Mouse (Mus musculus) liver, postnatal 0 days (tissue): ENCODE measurements around the gene Chn2. TPM values are rescaled to one million over a fixed set of nuclear protein-coding genes. Genes with fewer than 3 reads are reported as not detected.
A peak's percentile ranks its signal among the peaks of the same experiment; 100 is the strongest.

Source experiments
- ATAC-seq: fragments of 200-750 bp; cut with Nextera tagmentation; 2 replicates; pipeline ENCODE4 v1.8.0; 2017; ENCODE audit warnings: mild to moderate bottlenecking, moderate library complexity
- DNase-seq: peaks from one replicate; pipeline ENCODE4 v3.0.0-alpha.2; 2016
- H3K27ac ChIP-seq: fragments of 300-500 bp; sonication (generic); 2 replicates; pipeline ENCODE4 v1.5.1; 2014; ENCODE audit warnings: antibody characterized with exemption, moderate library complexity, mild to moderate bottlenecking, low read depth
- H3K27me3 ChIP-seq: fragments of 300-500 bp; sonication (generic); 2 replicates; pipeline ENCODE4 v1.6.1; 2014; ENCODE audit warnings: low read length, control low read depth, mixed read lengths; ENCODE audit not compliant: insufficient read depth
- H3K36me3 ChIP-seq: fragments of 300-500 bp; sonication (generic); replicated peaks from 2 replicates; pipeline ENCODE4 v1.6.1; 2014; ENCODE audit warnings: mild to moderate bottlenecking, control low read depth, low read length, moderate library complexity, mixed read lengths; ENCODE audit not compliant: insufficient read depth
- H3K4me1 ChIP-seq: fragments of 300-500 bp; sonication (generic); 2 replicates; pipeline ENCODE4 v1.6.1; 2014; ENCODE audit warnings: antibody characterized with exemption, mild to moderate bottlenecking, control low read depth; ENCODE audit not compliant: insufficient read depth
- H3K4me2 ChIP-seq: fragments of 300-500 bp; sonication (generic); 2 replicates; pipeline ENCODE4 v1.6.1; 2014; ENCODE audit warnings: low read depth, mild to moderate bottlenecking, low read length, moderate library complexity, mixed read lengths
- H3K4me3 ChIP-seq: fragments of 300-500 bp; sonication (generic); 2 replicates; pipeline ENCODE4 v1.5.1; 2014; ENCODE audit warnings: low read depth, low read length
- H3K9ac ChIP-seq: fragments of 300-500 bp; sonication (generic); replicated peaks from 2 replicates; pipeline ENCODE4 v1.6.1; 2014; ENCODE audit warnings: mild to moderate bottlenecking, moderate library complexity
- H3K9me3 ChIP-seq: fragments of 300-500 bp; sonication (generic); 2 replicates; pipeline ENCODE4 v1.6.1; 2016; ENCODE audit warnings: mild to moderate bottlenecking, control low read depth, low read length, mixed read lengths
- CTCF ChIP-seq: sonication (generic); IDR thresholded peaks from 2 replicates; pipeline ENCODE4 v1.5.1; 2016; ENCODE audit warnings: antibody characterized with exemption, low read depth
- EP300 ChIP-seq: IDR thresholded peaks from 2 replicates; pipeline ENCODE4 v1.6.1; 2016; ENCODE audit warnings: antibody characterized with exemption, low read depth, mild to moderate bottlenecking
- WGBS: fragments of 180-500 bp; shearing (Covaris S2); extraction: QIAGEN DNeasy Blood & Tissue Kit; methylation state at CpG from one replicate; pipeline ENCODE4 v1.1.7; 2014; ENCODE audit not compliant: insufficient replicate concordance; 5-methylcytosine and 5-hydroxymethylcytosine counted together
- polyA plus RNA-seq: library from polyadenylated mRNA; unstranded; fragments of >200 nt; fragmentation: Nextera tagmentation; extraction: Ambion mirVana; gene quantifications from 2 replicates; pipeline ENCODE4 v1.2.1, GENCODE M21; 2015

Chn2 gene
- polyA plus RNA-seq, 1 experiment from 2014 or later: 10.8 TPM

- Histone ChIP-seq H3K27me3 (no peaks in the 10 kb centered on the region), H3K9me3 (no peaks in the 10 kb centered on the region), H3K4me1 (no peaks in the 10 kb centered on the region), H3K27ac (no peak overlapping the region), H3K4me2 (no peak overlapping the region), H3K4me3 (no peak overlapping the region), H3K36me3 (no peaks in the 10 kb centered on the region), H3K9ac (no peak overlapping the region)
- no peak for ATAC-seq
- 62% methylated on average over 13 of the region's 13 CpGs for WGBS
- no peak for DNase-seq
- TF ChIP-seq EP300: no peak
- no peak for TF ChIP-seq CTCF
Measured at GRCm38 (mm10) chr6:54231769-54232558, 192.6 kb downstream of the Chn2 start.

GRCm38 (mm10) chr6:54236441-54236840 lies 197.1 kb downstream of the Chn2 start:
- TF ChIP-seq CTCF (no peak), EP300 (no peak)
- ATAC-seq (no peak), DNase-seq (no peak)
- 80% methylated on average over 9 of the region's 9 CpGs for WGBS
- Histone ChIP-seq H3K9ac (no peak overlapping the region), H3K4me3 (no peak overlapping the region), H3K4me2 (no peak overlapping the region), H3K27ac (no peak overlapping the region), H3K36me3 (no peaks in the 10 kb centered on the region), H3K4me1 (no peaks in the 10 kb centered on the region), H3K27me3 (no peaks in the 10 kb centered on the region), H3K9me3 (no peaks in the 10 kb centered on the region)

- TF ChIP-seq CTCF (no peak), EP300 (no peak)
- 50% methylated on average over 5 of the region's 5 CpGs for WGBS
- Histone ChIP-seq H3K9me3 (no peaks in the 10 kb centered on the region), H3K4me2 (peak overlapping the region; percentile 7; the same call in 1 of the 2 replicates), H3K27me3 (no peaks in the 10 kb centered on the region), H3K9ac (no peak overlapping the region), H3K4me1 (no peaks in the 10 kb centered on the region; the same call in 1 of the 2 replicates), H3K36me3 (0 out of 2 replicates have a peak, but pooled peaks cover 2% of the 10 kb centered on the region), H3K27ac (0 out of 2 replicates have a peak overlapping the region, but pooled peaks have one; percentile 44), H3K4me3 (no peak overlapping the region)
- peak; percentile 47; the same call in 1 of the 2 replicates for ATAC-seq
- no peak for DNase-seq
Measured at GRCm38 (mm10) chr6:54241761-54242160, 202.4 kb downstream of the Chn2 start.

GRCm38 (mm10) chr6:54242286-54242685 lies 202.9 kb downstream of the Chn2 start:
- H3K9ac ChIP-seq: no peak overlapping the region
- H3K27me3 ChIP-seq: no peaks in the 10 kb centered on the region
- TF ChIP-seq CTCF: no peak
- 0 out of 2 replicates have a peak, but pooled peaks cover 2% of the 10 kb centered on the region for H3K36me3 ChIP-seq
- no peak for DNase-seq
- no peak overlapping the region for H3K4me3 ChIP-seq
- no peaks in the 10 kb centered on the region for H3K9me3 ChIP-seq
- peak; percentile 38; the same call in 1 of the 2 replicates for ATAC-seq
- H3K27ac ChIP-seq: no peak overlapping the region
- peak overlapping the region; percentile 7; the same call in 1 of the 2 replicates for H3K4me2 ChIP-seq
- H3K4me1 ChIP-seq: no peaks in the 10 kb centered on the region; the same call in 1 of the 2 replicates
- WGBS: 59% methylated on average over 9 of the region's 9 CpGs

- Histone ChIP-seq H3K9ac (no peak overlapping the region), H3K27me3 (no peaks in the 10 kb centered on the region), H3K4me3 (no peak overlapping the region), H3K36me3 (no peaks in the 10 kb centered on the region), H3K9me3 (no peaks in the 10 kb centered on the region), H3K4me1 (peaks cover 4% of the 10 kb centered on the region; the same call in 1 of the 2 replicates), H3K4me2 (no peak overlapping the region), H3K27ac (no peak overlapping the region)
- no peak for TF ChIP-seq CTCF
- ATAC-seq (no peak), DNase-seq (no peak)
- WGBS: 72% methylated on average over 8 of the region's 8 CpGs
Measured at GRCm38 (mm10) chr6:54248354-54249252, 209.2 kb downstream of the Chn2 start.
